Mouse (Mus musculus): ENCODE data around the gene Pnn. TPM values are rescaled to one million over a fixed set of nuclear protein-coding genes. Genes with fewer than 3 reads are reported as not detected.

The Pnn gene
- total and polyA plus RNA-seq, 3 experiments: 38.4 to 216 (median 132) TPM

DNA sequence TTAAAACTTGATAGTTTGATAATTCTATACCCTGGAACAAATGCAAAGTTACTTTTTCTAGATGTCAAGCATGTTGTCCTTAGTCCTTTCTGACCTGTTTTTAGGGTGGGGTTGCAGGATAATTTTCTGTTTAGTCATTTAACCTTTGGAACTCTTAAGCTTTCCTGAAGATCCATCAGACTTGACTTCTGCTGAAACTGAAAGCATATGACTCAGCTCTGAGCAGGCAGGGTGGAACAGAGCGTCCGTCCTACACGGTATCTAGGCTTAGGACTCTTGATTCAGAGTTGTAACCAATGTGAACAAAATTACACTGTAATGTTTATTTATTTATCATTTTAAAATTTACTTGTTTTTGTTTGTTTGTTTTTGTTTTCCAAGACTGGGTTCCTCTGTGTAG lies 11.2 kb downstream of the Pnn start:
- no peak for DNase-seq (ENCODE audit: low read depth, low spot score)
- H3K27me3 ChIP-seq (ENCODE audit: control insufficient read depth in 1 of 2, insufficient read depth in 2 of 2, low read length in 2 of 2): no peaks in the 10 kb centered on the region
- no peak overlapping the region for H3K9ac ChIP-seq (ENCODE audit: control insufficient read depth, low read depth, low read length, poor library complexity, severe bottlenecking)
- H3K9me3 ChIP-seq (replicated peaks; ENCODE audit: insufficient read depth, low read length): no peaks in the 10 kb centered on the region
- H3K79me2 ChIP-seq (ENCODE audit: control insufficient read depth, insufficient read depth, low read length, poor library complexity): no peaks in the 10 kb centered on the region
- no peak overlapping the region for H3K27ac ChIP-seq (ENCODE audit: control insufficient read depth, low read depth, low read length)
- no peaks in the 10 kb centered on the region for H3K4me1 ChIP-seq (ENCODE audit: control insufficient read depth in 1 of 2, insufficient read depth in 2 of 2, low read length in 2 of 2)
- no peak overlapping the region for H3K4me3 ChIP-seq (ENCODE audit: control insufficient read depth in 1 of 2, insufficient read depth in 1 of 2, low read depth in 2 of 2, low read length in 2 of 2)
- H3K36me3 ChIP-seq (ENCODE audit: control insufficient read depth in 1 of 2, insufficient read depth in 2 of 2, low read length in 2 of 2): peaks cover 2 to 5% of the 10 kb centered on the region in 2 experiments
- no peak for TF ChIP-seq MAX (IDR thresholded peaks at IDR 0.05; ENCODE audit: low read length)

DNA sequence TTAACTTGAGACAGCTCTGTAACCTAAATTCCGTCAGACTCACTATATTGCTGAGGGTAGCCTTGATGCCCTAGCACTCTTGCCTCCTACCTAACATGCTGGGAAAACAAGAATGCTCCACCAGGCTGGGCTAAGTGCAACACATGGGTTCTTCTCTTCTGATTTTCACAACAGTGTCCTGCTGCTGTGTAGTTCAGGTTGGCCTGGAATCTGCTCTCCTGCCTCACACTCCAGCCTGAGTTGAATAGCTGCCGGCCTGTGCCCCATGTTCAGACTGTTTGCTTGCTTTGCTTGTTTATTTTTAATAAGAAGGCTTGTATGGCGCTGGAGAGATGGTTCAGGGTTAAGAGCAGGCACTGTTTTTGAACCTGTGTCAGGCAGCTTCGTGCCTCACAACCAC lies 13.8 kb downstream of the Pnn start:
- Histone ChIP-seq H3K4me1 (ENCODE audit: control insufficient read depth in 1 of 2, insufficient read depth in 2 of 2, low read length in 2 of 2) (no peaks in the 10 kb centered on the region), H3K9ac (ENCODE audit: control insufficient read depth, low read depth, low read length, poor library complexity, severe bottlenecking) (no peak overlapping the region), H3K79me2 (ENCODE audit: control insufficient read depth, insufficient read depth, low read length, poor library complexity) (no peaks in the 10 kb centered on the region), H3K27ac (ENCODE audit: control insufficient read depth, low read depth, low read length) (no peak overlapping the region), H3K27me3 (ENCODE audit: control insufficient read depth in 1 of 2, insufficient read depth in 2 of 2, low read length in 2 of 2) (no peaks in the 10 kb centered on the region), H3K36me3 (ENCODE audit: control insufficient read depth in 1 of 2, insufficient read depth in 2 of 2, low read length in 2 of 2) (no peaks in the 10 kb centered on the region), H3K4me3 (ENCODE audit: control insufficient read depth in 1 of 2, insufficient read depth in 1 of 2, low read depth in 2 of 2, low read length in 2 of 2) (no peak overlapping the region), H3K9me3 (replicated peaks; ENCODE audit: insufficient read depth, low read length) (no peaks in the 10 kb centered on the region)
- DNase-seq (ENCODE audit: low read depth, low spot score): no peak
- TF ChIP-seq USF2 (IDR thresholded peaks at IDR 0.05; ENCODE audit: borderline replicate concordance in 1 of 2, insufficient read depth in 1 of 2, low read depth in 1 of 2, low read length in 2 of 2): no peak
- no peak for TF ChIP-seq ZC3H11A (IDR thresholded peaks at IDR 0.05; ENCODE audit: low read depth, low read length)
- TF ChIP-seq MAX (IDR thresholded peaks at IDR 0.05; ENCODE audit: low read length): no peak
- no peak for TF ChIP-seq EP300 (IDR thresholded peaks at IDR 0.05; ENCODE audit: low read depth in 1 of 2, low read length in 2 of 2)
- TF ChIP-seq CHD2 (IDR thresholded peaks at IDR 0.05; ENCODE audit: low read length): no peak
- TF ChIP-seq USF1 (IDR thresholded peaks at IDR 0.05; ENCODE audit: low read depth, low read length): no peak
- no peak for TF ChIP-seq MXI1 (IDR thresholded peaks at IDR 0.05; ENCODE audit: low read depth, low read length)

DNA sequence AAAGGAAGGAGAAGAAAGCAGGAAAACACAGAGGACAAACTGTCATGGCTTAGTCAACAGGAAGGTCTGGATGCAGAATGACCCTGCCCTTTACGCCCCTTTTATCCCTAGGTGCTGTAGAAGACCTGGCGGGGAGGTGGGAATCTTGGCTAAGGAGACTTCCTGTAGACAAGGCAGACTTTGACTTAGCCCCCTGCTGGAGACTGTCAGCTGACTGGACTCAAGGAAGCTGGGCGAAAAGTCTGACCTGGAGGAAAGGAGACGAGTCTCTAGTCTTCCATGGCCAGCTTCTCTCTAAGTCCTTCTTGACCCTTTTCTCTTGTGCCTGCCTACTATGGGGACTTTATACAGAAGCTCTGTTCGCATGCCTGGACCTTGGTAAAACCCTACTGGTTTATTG lies 17.8 kb downstream of the Pnn start:
- no peak for DNase-seq (ENCODE audit: low read depth, low spot score)
- Histone ChIP-seq H3K36me3 (ENCODE audit: control insufficient read depth in 1 of 2, insufficient read depth in 2 of 2, low read length in 2 of 2) (no peaks in the 10 kb centered on the region), H3K9me3 (replicated peaks; ENCODE audit: insufficient read depth, low read length) (no peaks in the 10 kb centered on the region), H3K79me2 (ENCODE audit: control insufficient read depth, insufficient read depth, low read length, poor library complexity) (no peaks in the 10 kb centered on the region), H3K27ac (ENCODE audit: control insufficient read depth, low read depth, low read length) (no peak overlapping the region), H3K4me3 (ENCODE audit: control insufficient read depth in 1 of 2, insufficient read depth in 1 of 2, low read depth in 2 of 2, low read length in 2 of 2) (no peak overlapping the region), H3K9ac (ENCODE audit: control insufficient read depth, low read depth, low read length, poor library complexity, severe bottlenecking) (no peak overlapping the region), H3K4me1 (ENCODE audit: control insufficient read depth in 1 of 2, insufficient read depth in 2 of 2, low read length in 2 of 2) (0 out of 4 replicates have a peak, but pooled peaks cover 0 to 5% of the 10 kb centered on the region in 2 experiments), H3K27me3 (ENCODE audit: control insufficient read depth in 1 of 2, insufficient read depth in 2 of 2, low read length in 2 of 2) (no peaks in the 10 kb centered on the region)
- no peak for TF ChIP-seq NELFE (IDR thresholded peaks at IDR 0.05; ENCODE audit: low read depth, low read length)
- TF ChIP-seq KAT2A (conservative IDR thresholded peaks at IDR 0.05; ENCODE audit: low read depth, low read length): no peak
- TF ChIP-seq GABPA (IDR thresholded peaks at IDR 0.05; ENCODE audit: low read depth, low read length): no peak
- no peak for TF ChIP-seq ELF1 (IDR thresholded peaks at IDR 0.05; ENCODE audit: low read depth, low read length)
- TF ChIP-seq MEF2A (IDR thresholded peaks at IDR 0.05; ENCODE audit: extremely low read depth, insufficient replicate concordance, low read depth, low read length, poor library complexity, severe bottlenecking): no peak
- TF ChIP-seq POLR2AphosphoS2 (IDR thresholded peaks at IDR 0.05; ENCODE audit: low read length): no peak
- TF ChIP-seq MYB (IDR thresholded peaks at IDR 0.05; ENCODE audit: low read depth, low read length): no peak
- no peak for TF ChIP-seq POLR2A (IDR thresholded peaks at IDR 0.05; ENCODE audit: control insufficient read depth in 1 of 2, insufficient read depth in 1 of 2, low read depth in 1 of 2, low read length in 2 of 2, poor library complexity in 1 of 2)
- TF ChIP-seq CHD2 (IDR thresholded peaks at IDR 0.05; ENCODE audit: low read length): no peak
- TF ChIP-seq ZMIZ1 (IDR thresholded peaks at IDR 0.05; ENCODE audit: low read depth, low read length): no peak
- TF ChIP-seq ZNF384 (IDR thresholded peaks at IDR 0.05; ENCODE audit: low read depth, low read length): no peak
- TF ChIP-seq EP300 (IDR thresholded peaks at IDR 0.05; ENCODE audit: low read depth in 1 of 2, low read length in 2 of 2): no peak
- TF ChIP-seq ZKSCAN1 (IDR thresholded peaks at IDR 0.05; ENCODE audit: low read depth, low read length): no peak
- TF ChIP-seq USF1 (IDR thresholded peaks at IDR 0.05; ENCODE audit: low read depth, low read length): no peak
- TF ChIP-seq GATA1 (IDR thresholded peaks at IDR 0.05; ENCODE audit: low read depth, low read length): no peak

Data from MEL (cell line).